Mouse (Mus musculus): Measurements from ENCODE around the gene Ccr4.
A peak's percentile ranks its signal among the peaks of the same experiment; 100 is the strongest.

Ccr4 gene

DNA sequence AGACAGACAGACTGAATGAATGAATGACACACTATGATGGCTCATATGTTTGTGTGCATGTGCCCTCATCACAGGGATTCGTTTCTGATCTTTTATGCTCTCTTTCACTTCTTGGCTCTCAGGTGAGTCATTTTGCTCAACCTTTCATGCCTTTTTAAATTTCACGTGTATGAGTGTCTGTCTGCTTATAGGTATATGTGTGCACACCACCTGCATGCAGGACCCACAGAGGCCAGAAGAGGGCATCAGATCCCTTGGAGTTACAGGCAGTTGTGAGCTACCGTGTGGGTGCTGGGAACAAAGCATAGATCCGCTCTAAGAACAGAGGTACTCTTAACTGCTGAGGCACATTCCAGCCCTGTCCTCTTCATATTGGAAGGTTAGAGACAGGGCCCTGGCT lies 36.0 kb downstream of the Ccr4 start:
- DNase-seq (ENCODE audit: low read depth), result no peak

DNA sequence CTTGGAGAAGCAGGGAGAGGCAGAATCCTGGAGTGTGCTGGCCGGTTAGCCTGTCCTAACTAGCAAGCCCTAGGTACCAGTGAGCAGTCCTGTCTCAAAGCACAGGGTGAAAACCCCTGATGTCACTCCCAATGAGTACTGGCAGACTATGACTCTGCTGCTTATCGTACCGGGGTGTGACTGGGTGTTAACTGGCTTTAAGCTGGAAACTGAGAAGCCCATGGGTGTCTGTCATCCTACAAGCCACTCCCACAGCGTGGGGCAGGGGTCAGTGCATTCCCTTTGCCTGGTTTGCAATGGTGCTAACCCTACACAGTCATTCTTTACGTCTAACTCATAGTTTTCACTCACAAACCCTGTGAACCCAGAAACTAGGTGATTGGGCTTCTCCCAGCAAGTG lies 36.5 kb downstream of the Ccr4 start:
- DNase-seq (ENCODE audit: low read depth), result no peak

DNA sequence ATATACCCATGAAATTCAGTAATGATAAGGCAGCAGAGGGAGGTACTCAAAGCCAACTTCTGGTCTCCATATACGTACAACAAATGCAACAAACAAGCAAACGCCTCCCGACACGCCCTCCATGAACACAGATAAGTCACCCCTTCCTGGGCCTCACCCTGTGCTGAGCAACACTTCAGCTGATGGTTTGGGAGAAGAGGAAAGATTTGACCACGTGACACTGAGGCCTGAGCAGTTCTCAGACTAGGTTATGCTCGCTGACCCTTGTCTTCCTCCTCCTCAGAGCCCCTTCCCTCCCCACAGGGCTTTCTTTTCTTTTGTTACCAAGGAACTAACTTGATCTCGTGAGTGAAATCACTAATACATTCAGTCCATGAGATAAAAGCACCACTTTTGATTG lies 37.8 kb downstream of the Ccr4 start:
- peak; percentile 28 for DNase-seq (ENCODE audit: low read depth)

DNA sequence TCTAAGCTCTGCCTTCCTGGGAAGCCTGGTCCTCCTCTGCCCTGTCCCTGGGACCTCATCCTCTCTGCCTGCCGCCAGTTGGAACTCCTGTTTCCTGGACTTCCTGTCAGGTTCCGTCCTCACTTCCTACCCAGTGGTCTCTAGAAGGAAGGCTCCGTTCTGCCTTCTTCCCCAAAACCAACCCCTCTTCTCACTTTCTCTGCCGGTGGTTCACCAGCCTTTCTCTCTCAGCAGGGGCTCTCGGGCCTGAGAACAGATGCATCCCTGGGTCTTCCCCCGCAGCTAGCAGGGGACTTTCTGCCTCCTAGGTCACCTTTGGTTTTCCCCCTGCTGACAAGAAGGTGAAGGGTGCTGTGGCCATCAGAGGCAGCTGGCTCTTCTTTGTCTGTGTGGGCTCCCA lies 39.3 kb downstream of the Ccr4 start:
- no peak for DNase-seq (ENCODE audit: low read depth)

DNA sequence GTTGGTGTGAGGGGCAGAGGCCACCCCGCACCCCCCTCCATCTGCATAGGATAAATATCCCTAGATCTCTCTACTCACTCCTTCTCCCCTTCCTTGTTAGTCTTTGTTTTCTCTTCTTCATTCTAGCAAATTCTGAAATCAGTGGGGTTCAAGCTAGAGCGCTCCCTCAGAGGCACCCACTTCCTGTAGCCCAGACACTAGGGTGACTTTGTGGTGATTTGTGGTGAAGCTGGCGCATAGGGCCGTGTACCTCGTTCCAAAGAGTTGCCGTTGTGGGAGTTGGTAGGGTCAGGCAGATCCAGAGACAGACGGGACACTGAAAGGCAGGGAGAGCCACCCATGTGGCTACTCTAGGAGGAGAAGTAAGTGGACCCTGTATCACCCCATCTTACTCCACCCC lies 42.1 kb downstream of the Ccr4 start:
- DNase-seq (ENCODE audit: low read depth), result no peak

DNA sequence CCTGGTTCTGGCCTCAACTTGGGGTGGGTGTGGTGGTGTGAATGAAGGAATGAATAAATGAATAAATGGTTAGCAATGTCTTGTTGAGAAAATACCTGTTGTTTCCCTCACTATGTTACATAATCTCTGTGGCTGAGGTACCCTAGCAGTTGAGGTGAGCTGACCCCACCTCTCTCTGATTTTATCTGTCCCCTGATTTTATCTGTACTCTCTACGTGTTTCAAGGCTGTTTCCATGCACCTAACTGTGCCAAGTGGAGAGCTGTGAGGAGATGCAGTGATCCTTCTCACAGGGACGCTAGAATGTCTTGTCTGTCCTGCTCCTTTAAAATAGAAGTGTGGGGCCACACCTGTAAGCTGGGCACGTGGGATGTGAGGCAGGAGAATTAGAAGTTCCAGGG lies 46.3 kb downstream of the Ccr4 start:
- DNase-seq (ENCODE audit: low read depth), result no peak

DNA sequence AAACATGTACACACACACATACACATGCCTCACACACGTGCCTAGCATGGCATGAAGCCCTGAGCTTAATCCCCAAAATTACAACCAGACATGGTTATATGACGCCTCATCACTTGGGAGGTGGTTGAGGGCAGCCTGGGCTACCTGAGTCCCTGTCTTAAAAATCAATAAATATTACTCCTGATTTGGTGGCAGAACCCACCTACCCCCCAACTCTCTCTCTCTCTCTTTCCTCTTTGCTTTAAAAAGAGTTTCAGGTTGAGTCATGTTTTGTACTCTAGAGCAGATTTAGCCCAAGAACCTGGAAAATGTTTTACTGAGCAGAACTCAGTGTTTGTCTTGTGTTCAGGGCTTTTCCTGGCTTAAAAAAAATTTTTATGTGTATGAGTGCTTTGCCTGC lies 49.3 kb downstream of the Ccr4 start:
- DNase-seq (ENCODE audit: low read depth), result no peak

DNA sequence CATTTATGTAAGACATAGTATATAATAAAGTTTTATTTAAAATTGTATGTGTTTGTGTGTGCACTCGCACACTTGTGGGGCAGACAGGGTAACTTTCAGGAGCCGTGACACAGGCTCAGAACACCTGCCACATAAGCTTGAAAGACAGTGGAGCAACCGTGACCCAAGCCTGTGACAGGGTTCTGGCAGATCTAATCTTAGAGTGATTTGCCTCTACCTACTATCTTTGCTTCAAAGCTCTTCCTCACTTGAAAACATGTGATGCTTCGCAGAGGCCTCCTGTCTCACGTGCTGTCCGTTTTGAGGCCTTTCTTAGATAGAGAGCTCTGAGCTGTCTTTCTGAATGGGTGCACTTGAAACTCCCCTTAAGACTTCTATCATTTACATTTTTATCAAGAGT lies 52.3 kb downstream of the Ccr4 start:
- no peak for DNase-seq (ENCODE audit: low read depth)

DNA sequence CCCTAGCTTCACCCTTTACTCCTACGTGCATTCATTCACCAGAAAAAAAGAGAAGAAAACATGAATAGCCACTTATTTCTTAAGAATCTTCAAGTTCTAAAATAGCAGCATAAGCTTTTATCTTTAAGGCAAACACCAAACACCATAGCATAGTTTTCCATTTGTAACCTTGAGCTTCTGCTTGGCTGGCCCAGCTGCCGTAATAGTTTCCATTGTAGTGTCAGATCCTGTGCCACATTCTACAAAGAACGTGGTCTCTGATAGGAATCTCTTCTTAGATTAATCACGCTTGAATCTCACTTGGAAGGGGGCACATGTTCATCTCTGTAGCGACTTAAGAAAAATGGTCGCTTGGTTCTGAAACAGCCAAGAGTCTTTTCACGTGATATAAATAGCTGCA lies 53.1 kb downstream of the Ccr4 start:
- no peak for DNase-seq (ENCODE audit: low read depth)

DNA sequence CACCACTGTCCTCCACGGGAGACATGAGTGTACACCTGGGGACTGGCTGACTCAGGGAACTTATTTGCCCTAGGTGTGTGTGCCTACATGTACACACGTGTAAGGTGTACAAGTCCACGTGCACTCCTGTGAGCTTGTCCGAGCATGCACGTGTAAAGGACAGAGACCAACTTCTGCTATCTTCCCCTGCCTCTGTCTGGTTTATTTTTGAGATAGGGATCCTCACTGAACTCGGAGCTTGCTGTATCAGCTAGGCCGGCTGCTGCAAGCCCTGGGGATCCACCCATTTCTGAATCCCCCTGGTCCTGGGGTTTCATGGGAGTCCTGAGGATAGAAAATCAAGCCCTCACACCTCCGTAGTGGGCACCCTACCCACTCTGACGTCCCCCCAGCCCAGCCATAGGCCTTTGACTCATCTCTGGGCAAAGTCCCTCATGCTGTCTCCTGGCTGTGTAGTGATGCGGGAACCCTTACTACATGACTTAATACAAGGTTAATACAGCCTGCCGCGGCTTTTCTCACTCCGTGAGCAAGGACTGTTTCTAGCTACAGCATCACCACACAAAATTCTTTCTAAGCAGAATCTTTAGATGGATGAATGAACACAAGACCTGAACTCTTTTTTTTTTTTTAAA lies 55.5 kb downstream of the Ccr4 start:
- no peak for DNase-seq (ENCODE audit: low read depth)

DNA sequence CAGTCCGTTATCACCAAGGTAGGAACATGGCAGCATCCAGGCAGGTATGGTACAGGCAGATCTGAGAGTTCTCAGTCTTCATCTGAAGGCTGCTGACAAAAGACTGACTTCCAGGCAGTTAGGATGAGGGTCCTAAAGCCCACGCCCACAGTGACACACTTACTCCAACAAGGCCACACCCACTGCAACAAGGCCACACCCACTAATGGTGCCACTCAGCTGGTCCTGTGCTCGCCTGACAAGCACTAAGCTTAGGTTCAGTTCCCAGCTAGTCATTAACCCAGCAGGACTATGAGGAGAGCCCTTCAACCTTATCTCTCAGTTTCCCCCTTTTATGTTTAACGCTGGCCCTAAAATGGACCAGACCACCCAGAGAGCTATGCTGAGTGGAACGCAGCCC lies 56.0 kb downstream of the Ccr4 start:
- no peak for DNase-seq (ENCODE audit: low read depth)

DNA sequence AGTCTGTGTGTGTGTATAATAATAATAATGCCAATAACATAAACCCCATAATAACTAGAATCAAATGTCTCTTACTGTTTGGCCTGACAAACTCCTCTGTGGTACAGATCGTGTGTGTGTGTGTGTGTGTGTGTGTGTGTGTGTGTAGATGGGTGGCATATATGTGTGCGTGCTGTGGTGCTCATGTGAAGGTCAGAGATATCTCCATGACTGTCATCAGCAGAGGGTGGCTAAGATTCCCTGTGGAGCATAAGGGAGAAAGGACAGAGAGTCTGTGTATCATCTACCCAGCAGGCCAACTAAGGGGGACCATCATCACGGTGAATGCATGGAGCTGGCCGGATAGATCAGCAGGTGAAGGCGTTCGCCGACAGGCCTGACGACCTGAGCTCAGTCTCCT lies 57.8 kb downstream of the Ccr4 start:
- DNase-seq (ENCODE audit: low read depth), result no peak

DNA sequence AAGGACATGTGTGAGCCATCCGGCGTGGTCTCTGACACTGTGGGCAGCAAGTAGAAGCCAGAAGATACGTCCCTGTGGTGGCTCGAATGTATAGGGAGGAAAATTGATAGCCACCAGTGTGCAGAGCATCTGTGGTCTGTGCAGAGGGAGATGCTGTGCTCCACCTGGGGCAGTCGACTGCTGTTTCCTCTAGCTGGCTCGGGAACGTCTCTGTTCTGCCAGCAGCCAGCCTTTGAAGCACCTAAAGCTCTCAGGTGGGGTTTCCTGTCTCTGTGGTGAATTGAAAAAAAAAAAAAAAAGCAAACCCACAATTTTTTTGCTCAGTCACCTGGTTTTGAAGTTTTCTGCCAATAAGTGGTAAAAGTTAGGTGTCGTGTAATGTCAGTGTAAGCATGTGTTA lies 61.4 kb downstream of the Ccr4 start:
- no peak for DNase-seq (ENCODE audit: low read depth)

DNA sequence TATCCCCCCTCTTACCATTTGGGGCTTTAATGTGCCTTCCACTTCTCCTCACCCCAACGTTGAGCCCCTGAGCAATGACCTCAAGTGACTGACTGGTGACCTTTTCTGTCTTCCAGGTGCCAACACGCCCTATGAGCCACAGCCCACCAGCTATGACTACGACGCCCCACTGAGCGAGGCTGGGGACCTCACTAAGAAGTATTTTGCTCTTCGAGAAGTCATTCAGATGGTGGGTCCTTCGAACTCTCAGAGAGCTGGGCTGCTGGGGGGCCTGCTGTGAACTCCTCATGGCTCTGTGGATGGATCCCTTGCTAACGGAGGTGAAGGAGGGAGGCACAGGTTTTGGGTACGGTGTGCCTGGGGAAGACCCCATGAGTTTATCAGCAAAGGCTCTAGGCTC lies 61.8 kb downstream of the Ccr4 start:
- DNase-seq (ENCODE audit: low read depth), result no peak

DNA sequence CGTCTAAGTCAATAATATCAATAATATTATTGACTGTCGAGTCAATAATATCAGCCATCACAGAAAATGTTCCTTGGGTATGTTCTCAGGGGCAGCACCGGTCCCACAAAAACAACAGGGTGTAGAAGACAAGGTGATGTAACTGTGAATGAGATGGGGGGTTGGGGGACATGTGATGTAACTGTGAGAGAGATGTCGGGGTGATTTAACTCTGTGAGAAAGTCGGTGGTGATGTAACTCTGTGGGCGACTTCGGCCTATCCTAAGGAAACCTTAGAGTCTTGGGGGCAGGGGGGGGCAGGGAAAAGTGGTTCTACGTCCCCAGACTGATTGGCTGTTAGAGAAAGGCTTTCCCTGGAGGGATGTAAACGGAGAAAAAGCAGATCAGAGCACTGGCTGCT lies 62.5 kb downstream of the Ccr4 start:
- DNase-seq (ENCODE audit: low read depth), result no peak

DNA sequence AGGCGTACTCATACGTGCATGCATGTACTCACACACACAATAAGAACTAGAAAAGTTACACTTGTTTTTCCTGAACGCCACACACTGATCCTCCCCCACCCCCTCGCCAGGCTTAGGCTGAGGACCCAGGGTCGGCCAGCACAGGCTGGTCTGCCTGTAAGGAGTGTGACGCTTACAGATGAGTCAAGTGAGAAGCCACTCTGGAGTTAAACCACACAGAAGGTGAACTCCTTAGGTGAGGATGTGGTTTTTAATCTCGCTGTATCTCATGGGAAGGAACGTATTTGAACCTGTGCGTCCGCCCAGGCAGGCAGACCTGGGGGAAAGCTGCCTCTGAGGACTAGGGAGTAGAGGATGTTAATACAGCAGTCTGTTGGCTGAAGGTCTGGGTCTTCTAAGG lies 64.2 kb downstream of the Ccr4 start:
- DNase-seq (ENCODE audit: low read depth), result no peak
